9 mouse cellular contexts compared by ENCODE assay signal in genomic region chr9:120496691-120497090, GRCm38 (mm10). TPM values are rescaled to one million over a fixed set of nuclear protein-coding genes. Genes with fewer than 3 reads are reported as not detected.
DNase-seq lines count a peak whose midpoint lies in the region; ATAC-seq lines count a peak whose summit lies in the region.
"Had no signal": no experiment of that assay in that cellular context is flagged by ENCODE, and none has a peak within 500 bp of the region (broad histone marks: within the 10 kb centered on the region; RNA-seq: fewer than 3 reads in every experiment).

No protein-coding gene starts in this region.

- peak; percentile 36 to 47 for DNase-seq in urinary bladder, adult 18-20 months (ENCODE audit: low spot score in 2 of 2)
- DNase-seq in urinary bladder, postnatal 10 days (ENCODE audit: low spot score): no peak
- DNase-seq in c-Kit-positive CD71-negative TER-119-negative erythroid progenitor cells, embryonic 14.5 days (ENCODE audit: low read depth): peak; percentile 61
- DNase-seq in hindlimb bud, embryonic 11.5 days (ENCODE audit: extremely low spot score, low read depth, low spot score): peak; percentile 76
- DNase-seq in limb, embryonic 10.5 days (ENCODE audit: low spot score): peak; percentile 75
- peak; percentile 65 for DNase-seq in thymus, postnatal 4 days

- peaks cover 29% of the 10 kb centered on the region for H3K4me1 ChIP-seq in forebrain, embryonic 12.5 days
- peaks cover 19% of the 10 kb centered on the region for H3K4me1 ChIP-seq in limb, embryonic 10.5 days

- H3K27ac ChIP-seq in forebrain, embryonic 12.5 days: 0 out of 2 replicates have a peak overlapping the region, but pooled peaks have one; percentile 42
- no peak overlapping the region for H3K27ac ChIP-seq in limb, embryonic 10.5 days
- H3K27ac ChIP-seq: heart, embryonic 13.5 days had no signal

- H3K36me3 ChIP-seq in forebrain, embryonic 12.5 days (replicated peaks): peaks cover 32% of the 10 kb centered on the region
- peaks cover 34% of the 10 kb centered on the region for H3K36me3 ChIP-seq in limb, embryonic 10.5 days

- 0 out of 2 replicates have a peak, but pooled peaks have one; percentile 5 for ATAC-seq in forebrain, embryonic 12.5 days (ENCODE audit: low FRiP score)
- peak; percentile 55 for ATAC-seq in neutrophil, adult 5-6 weeks (ENCODE audit: extremely low read depth, insufficient number of reproducible peaks, low FRiP score, poor library complexity, severe bottlenecking)

- WGBS in forebrain, embryonic 12.5 days: 8% methylated on average over 3 of the region's 3 CpGs
- WGBS in limb, embryonic 10.5 days: 15% methylated on average over 3 of the region's 3 CpGs

- H3K9me3 ChIP-seq in forebrain, embryonic 12.5 days: no peaks in the 10 kb centered on the region
- H3K9me3 ChIP-seq in limb, embryonic 10.5 days (replicated peaks): no peaks in the 10 kb centered on the region
- H3K9me3 ChIP-seq: heart, embryonic 13.5 days had no signal

- H3K27me3 ChIP-seq in forebrain, embryonic 12.5 days: no peaks in the 10 kb centered on the region
- H3K27me3 ChIP-seq in limb, embryonic 10.5 days (ENCODE audit: low read depth, poor library complexity, severe bottlenecking): no peaks in the 10 kb centered on the region

- H3K4me2 ChIP-seq in forebrain, embryonic 12.5 days: no peak overlapping the region
- H3K4me2 ChIP-seq: heart, embryonic 13.5 days had no signal

- no peak overlapping the region for H3K9ac ChIP-seq in forebrain, embryonic 12.5 days
- H3K9ac ChIP-seq: heart, embryonic 13.5 days had no signal

- no peak overlapping the region for H3K4me3 ChIP-seq in forebrain, embryonic 12.5 days (replicated peaks)
- no peak overlapping the region for H3K4me3 ChIP-seq in limb, embryonic 10.5 days
- H3K4me3 ChIP-seq: heart, embryonic 13.5 days had no signal

RNA-seq across cellular contexts. Expression of gene Eif1b, which starts 4.7 kb away (rescaled TPM):
- 407 and 434 TPM in 2 replicates for polyA plus RNA-seq in forebrain, embryonic 12.5 days (2016; fragmentation: Nextera tagmentation; extraction: Ambion mirVana)
- polyA plus RNA-seq in limb, embryonic 10.5 days (2016; fragmentation: Nextera tagmentation; extraction: Ambion mirVana): 198 and 199 TPM in 2 replicates
- total RNA-seq in neutrophil, adult 5-6 weeks (2017): 52.8 and 62.4 TPM in 2 replicates

RNA-seq across cellular contexts. Expression of gene Entpd3, which starts 42.9 kb away (rescaled TPM):
- polyA plus RNA-seq in forebrain, embryonic 12.5 days (2016; fragmentation: Nextera tagmentation; extraction: Ambion mirVana): 0.23 and 0.36 TPM in 2 replicates
- polyA plus RNA-seq in limb, embryonic 10.5 days (2016; fragmentation: Nextera tagmentation; extraction: Ambion mirVana): 0.26 and 0.33 TPM in 2 replicates
- total RNA-seq in neutrophil, adult 5-6 weeks (2017): 8.0 and 8.2 TPM in 2 replicates
